Mouse (Mus musculus) liver, embryonic 14.5 days (tissue): ENCODE data around the gene Lhx1. TPM values are rescaled to one million over a fixed set of nuclear protein-coding genes. Genes with fewer than 3 reads are reported as not detected.

Experiments
- ATAC-seq: fragments of 200-750 bp; cut with Nextera tagmentation; 2 replicates; pipeline ENCODE4 v1.8.0; 2017; ENCODE audit warnings: moderate number of reproducible peaks, mild to moderate bottlenecking, moderate library complexity; ENCODE audit not compliant: insufficient read depth
- DNase-seq, 3 experiments: peaks; one replicate each; pipeline ENCODE4 v3.0.0-alpha.2; 2012 to 2013; ENCODE audit warnings: low read depth in 3 of 3, low spot score in 3 of 3
- H3K27ac ChIP-seq: fragments of 300-500 bp; sonication (generic); 2 replicates; pipeline ENCODE4 v1.5.1; 2014; ENCODE audit warnings: moderate library complexity, mild to moderate bottlenecking, control low read depth, inconsistent platforms
- H3K27me3 ChIP-seq: fragments of 300-500 bp; sonication (generic); 2 replicates; pipeline ENCODE4 v1.6.1; 2014; ENCODE audit warnings: mild to moderate bottlenecking, low read length, moderate library complexity; ENCODE audit not compliant: control insufficient read depth, insufficient read depth
- H3K36me3 ChIP-seq: fragments of 300-500 bp; sonication (generic); replicated peaks from 2 replicates; pipeline ENCODE4 v1.6.1; 2014; ENCODE audit warnings: low read depth; ENCODE audit not compliant: control insufficient read depth, insufficient read depth
- H3K4me1 ChIP-seq, 2 experiments: fragments of 200-500 bp in 1 of 2; fragments of 300-500 bp in 1 of 2; sonication (generic) in 1 of 2; replicated peaks; 2 replicates each; pipeline ENCODE4 v1.6.1; 2012 to 2014; ENCODE audit warnings: antibody characterized with exemption in 1 of 2, inconsistent platforms in 1 of 2, low read length in 1 of 2; ENCODE audit not compliant: control insufficient read depth in 2 of 2, insufficient read depth in 2 of 2
- H3K4me2 ChIP-seq: fragments of 300-500 bp; sonication (generic); 2 replicates; pipeline ENCODE4 v1.6.1; 2014; ENCODE audit warnings: low read depth, mild to moderate bottlenecking, control low read depth, moderate library complexity
- H3K4me3 ChIP-seq, 2 experiments: fragments of 200-500 bp in 1 of 2; fragments of 300-500 bp in 1 of 2; sonication (generic) in 1 of 2; 2 replicates each; pipeline ENCODE4 v1.5.1; 2012 to 2014; ENCODE audit warnings: low read depth in 2 of 2, low read length in 2 of 2, mild to moderate bottlenecking in 2 of 2, control low read depth in 1 of 2, inconsistent platforms in 1 of 2, moderate library complexity in 1 of 2; ENCODE audit not compliant: insufficient read depth in 1 of 2
- H3K9ac ChIP-seq: fragments of 300-500 bp; sonication (generic); replicated peaks from 2 replicates; pipeline ENCODE4 v1.6.1; 2014; ENCODE audit warnings: mild to moderate bottlenecking, control low read depth, moderate library complexity
- H3K9me3 ChIP-seq: fragments of 300-500 bp; sonication (generic); 2 replicates; pipeline ENCODE4 v1.6.1; 2016; ENCODE audit warnings: low read length, mixed read lengths; ENCODE audit not compliant: control insufficient read depth
- CTCF ChIP-seq: IDR thresholded peaks from 2 replicates; pipeline ENCODE4 v1.5.1; 2016; ENCODE audit warnings: antibody characterized with exemption, low read depth, control low read depth
- EP300 ChIP-seq: IDR thresholded peaks from 2 replicates; pipeline ENCODE4 v1.6.1; 2016; ENCODE audit warnings: antibody characterized with exemption, low read depth
- WGBS: fragments of 180-500 bp; shearing (Covaris S2); extraction: QIAGEN DNeasy Blood & Tissue Kit; methylation state at CpG from one replicate; pipeline ENCODE4 v1.1.7; 2014; ENCODE audit not compliant: insufficient replicate concordance; 5-methylcytosine and 5-hydroxymethylcytosine counted together
- polyA plus RNA-seq, 2 experiments: library from polyadenylated mRNA; depleted of rRNA in 1 of 2; stranded (reverse) in 1 of 2; unstranded in 1 of 2; fragments of >200 nt; fragmentation: Nextera tagmentation in 1 of 2; extraction: Ambion mirVana in 1 of 2; gene quantifications; 2 replicates each; pipeline versions ENCODE4 v1.2.1 to v1.2.3; 2012 to 2014

Gene Lhx1
- polyA plus RNA-seq, 2 experiments: not detected

- no peak overlapping the region for H3K27ac ChIP-seq
- no peak overlapping the region for H3K9ac ChIP-seq
- no peaks in the 10 kb centered on the region for H3K36me3 ChIP-seq
- ATAC-seq: no peak
- no peak for DNase-seq
- no peak for TF ChIP-seq EP300
- TF ChIP-seq CTCF: no peak
- H3K4me1 ChIP-seq: no peaks in the 10 kb centered on the region
- H3K9me3 ChIP-seq: no peaks in the 10 kb centered on the region
- no peak overlapping the region for H3K4me2 ChIP-seq
- 3% methylated on average over 10 of the region's 10 CpGs for WGBS
- H3K4me3 ChIP-seq: no peak overlapping the region
- peaks cover 96% of the 10 kb centered on the region for H3K27me3 ChIP-seq
Observed at GRCm38 (mm10) chr11:84526451-84526850, 1.1 kb upstream of the Lhx1 start.

GRCm38 (mm10) chr11:84524511-84525270 lies 644 bp downstream of the Lhx1 start:
- H3K36me3 ChIP-seq: no peaks in the 10 kb centered on the region
- ATAC-seq: no peak
- H3K9me3 ChIP-seq: no peaks in the 10 kb centered on the region
- no peaks in the 10 kb centered on the region for H3K4me1 ChIP-seq
- H3K4me2 ChIP-seq: peak overlapping the region; percentile 47
- H3K4me3 ChIP-seq: peak overlapping the region in 1 of 2 experiments; percentile 34; a peak in 2 of 4 replicates
- TF ChIP-seq EP300 (no peak), CTCF (no peak)
- no peak overlapping the region for H3K9ac ChIP-seq
- no peak overlapping the region for H3K27ac ChIP-seq
- no peak for DNase-seq
- H3K27me3 ChIP-seq: peaks cover 99% of the 10 kb centered on the region
- under 1% methylated on average over 47 of the region's 48 CpGs for WGBS

GRCm38 (mm10) chr11:84523841-84524510 lies 1.4 kb downstream of the Lhx1 start:
- Histone ChIP-seq H3K4me1 (no peaks in the 10 kb centered on the region), H3K9me3 (no peaks in the 10 kb centered on the region), H3K27me3 (peaks cover 99% of the 10 kb centered on the region), H3K4me2 (no peak overlapping the region), H3K9ac (no peak overlapping the region), H3K27ac (no peak overlapping the region), H3K36me3 (no peaks in the 10 kb centered on the region), H3K4me3 (no peak overlapping the region)
- ATAC-seq (no peak), DNase-seq (no peak)
- WGBS: 1% methylated on average over 35 of the region's 35 CpGs
- TF ChIP-seq CTCF (no peak), EP300 (no peak)

GRCm38 (mm10) chr11:84523321-84523831 lies 2.0 kb downstream of the Lhx1 start:
- H3K9ac ChIP-seq: no peak overlapping the region
- no peaks in the 10 kb centered on the region for H3K36me3 ChIP-seq
- no peak overlapping the region for H3K4me2 ChIP-seq
- DNase-seq (no peak), ATAC-seq (no peak)
- WGBS: 1% methylated on average over 16 of the region's 16 CpGs
- no peaks in the 10 kb centered on the region for H3K4me1 ChIP-seq
- no peaks in the 10 kb centered on the region for H3K9me3 ChIP-seq
- no peak for TF ChIP-seq EP300
- no peak for TF ChIP-seq CTCF
- no peak overlapping the region for H3K4me3 ChIP-seq
- H3K27me3 ChIP-seq: peaks cover 100% of the 10 kb centered on the region
- H3K27ac ChIP-seq: no peak overlapping the region

GRCm38 (mm10) chr11:84522577-84523320 lies 2.6 kb downstream of the Lhx1 start:
- ATAC-seq: no peak
- H3K36me3 ChIP-seq: no peaks in the 10 kb centered on the region
- no peak for DNase-seq
- no peaks in the 10 kb centered on the region for H3K4me1 ChIP-seq
- H3K27me3 ChIP-seq: peaks cover 97% of the 10 kb centered on the region
- H3K27ac ChIP-seq: no peak overlapping the region
- peak overlapping the region in 1 of 2 experiments; percentile 8; a peak in 1 of 4 replicates for H3K4me3 ChIP-seq
- TF ChIP-seq CTCF: no peak
- TF ChIP-seq EP300: no peak
- peak overlapping the region; percentile 36 for H3K4me2 ChIP-seq
- H3K9me3 ChIP-seq: no peaks in the 10 kb centered on the region
- 2% methylated on average over 40 of the region's 40 CpGs for WGBS
- no peak overlapping the region for H3K9ac ChIP-seq
